Mouse (Mus musculus) embryo, embryonic 11.5 days (tissue): ENCODE measurements around the gene Pga5.

Experiments used
- DNase-seq: peaks from one replicate; pipeline ENCODE4 v3.0.0-alpha.2; 2012; ENCODE audit warnings: low read depth, low spot score

Gene Pga5

GRCm38 (mm10) chr19:10665499-10665898, 12.4 kb downstream of the Pga5 start:
- DNase-seq = peak; percentile 45

DNA sequence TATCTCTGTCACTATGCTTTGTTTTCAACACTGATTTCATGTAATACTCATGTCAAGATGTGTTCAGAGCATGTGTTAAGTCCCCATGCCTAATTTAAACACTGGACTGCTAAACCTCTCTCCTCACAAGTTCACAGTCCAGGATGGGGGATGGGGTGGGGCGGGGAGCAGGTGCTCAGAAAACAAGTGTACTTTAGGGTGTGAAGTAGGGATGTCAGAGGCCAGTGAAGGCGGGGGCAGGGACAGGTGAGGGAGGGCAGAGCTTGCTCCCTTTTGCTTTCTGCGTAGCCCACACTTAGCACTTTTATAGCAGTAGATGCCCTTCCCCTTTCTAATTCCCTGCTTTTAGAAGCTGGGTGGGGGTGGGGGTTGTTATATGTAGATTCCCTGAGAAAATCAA, 12.8 kb downstream of the Pga5 start:
- DNase-seq = no peak

GRCm38 (mm10) chr19:10662665-10663064, 15.2 kb downstream of the Pga5 start:
- DNase-seq = no peak

- no peak for DNase-seq
Observed at GRCm38 (mm10) chr19:10661919-10662318, 16.0 kb downstream of the Pga5 start.

- DNase-seq = no peak
Observed at GRCm38 (mm10) chr19:10661373-10661772, 16.5 kb downstream of the Pga5 start.

DNA sequence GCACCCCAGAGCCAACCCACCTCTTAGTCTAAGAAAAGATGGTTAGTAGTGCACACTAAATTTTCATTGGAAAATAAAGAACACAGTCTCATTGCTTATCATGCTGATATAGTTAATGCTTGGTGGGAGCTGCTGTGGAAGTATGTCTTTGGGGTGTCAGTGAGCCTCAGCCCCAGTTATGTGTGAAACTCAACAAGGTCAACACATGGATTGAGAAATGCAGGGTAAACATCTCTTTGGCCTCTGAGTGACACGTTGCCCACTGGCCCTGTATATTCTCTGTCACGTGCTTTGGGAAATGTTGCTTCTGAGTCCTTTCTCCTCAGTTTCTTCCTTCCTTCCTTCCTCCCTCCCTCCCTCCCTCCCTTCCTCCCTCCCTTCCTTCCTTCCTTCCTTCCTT, 19.5 kb downstream of the Pga5 start:
- DNase-seq = no peak

DNA sequence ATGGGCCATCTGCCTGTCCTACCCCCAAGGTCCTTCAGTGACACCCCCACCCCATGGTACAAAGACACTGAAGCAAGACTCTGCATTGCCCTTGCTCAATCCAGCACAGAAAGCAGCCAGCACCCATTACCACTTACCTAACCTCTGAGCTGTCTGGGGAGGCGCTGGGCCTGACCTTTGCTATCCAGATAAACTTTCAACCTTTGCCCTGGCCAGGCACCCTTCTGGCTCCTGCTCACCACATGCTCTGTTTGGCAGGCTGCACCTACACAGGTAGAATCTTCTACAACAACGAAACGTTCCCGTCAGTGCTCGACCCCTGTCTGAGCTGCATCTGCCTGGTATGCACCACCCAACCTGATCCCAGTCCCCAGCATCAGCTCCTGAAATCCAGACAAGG, 20.1 kb downstream of the Pga5 start:
- DNase-seq = no peak

GRCm38 (mm10) chr19:10656058-10656457, 21.8 kb downstream of the Pga5 start:
- no peak for DNase-seq

GRCm38 (mm10) chr19:10648156-10648555, 29.7 kb downstream of the Pga5 start:
- no peak for DNase-seq

DNA sequence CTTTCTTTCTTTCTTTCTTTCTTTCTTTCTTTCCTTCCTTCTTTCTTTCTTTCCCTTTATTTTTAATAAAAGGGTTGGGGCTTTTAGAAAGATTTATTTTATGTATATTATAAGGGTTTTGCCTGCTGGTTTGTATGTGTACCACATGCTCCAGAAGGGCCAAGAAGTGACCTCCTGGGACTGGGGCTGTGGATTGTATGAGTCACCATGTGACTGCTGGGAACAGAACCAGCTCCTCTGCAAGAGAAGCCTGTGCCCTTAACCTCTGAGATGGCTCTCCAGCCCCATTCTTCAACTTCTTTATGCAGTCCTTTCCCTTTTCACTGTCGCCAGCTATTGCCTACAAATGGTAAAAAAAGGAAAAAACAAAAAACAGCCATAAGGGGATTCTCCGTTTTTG, 32.3 kb downstream of the Pga5 start:
- DNase-seq = no peak

- DNase-seq = no peak
Observed at GRCm38 (mm10) chr19:10640589-10641378, 37.1 kb downstream of the Pga5 start.

- DNase-seq = no peak
Observed at GRCm38 (mm10) chr19:10640080-10640479, 37.8 kb downstream of the Pga5 start.

DNA sequence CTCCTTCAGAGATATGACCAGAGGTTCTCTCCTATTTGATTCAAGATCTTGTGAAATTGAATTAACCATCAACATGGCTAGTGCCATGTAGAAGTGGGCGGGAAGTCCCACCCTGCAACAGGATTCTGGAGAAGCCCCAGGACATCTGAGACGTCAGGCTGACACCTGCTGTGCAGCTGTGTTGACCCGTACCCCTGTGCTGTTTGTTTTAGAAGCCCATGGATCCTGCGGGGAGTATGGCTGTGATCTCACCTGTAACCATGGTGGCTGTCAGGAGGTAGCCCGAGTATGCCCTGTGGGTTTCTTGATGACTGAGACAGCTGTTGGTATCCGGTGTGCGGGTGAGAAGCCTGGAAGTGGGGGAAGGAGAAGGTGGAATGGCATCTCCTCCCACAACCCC, 40.0 kb downstream of the Pga5 start:
- no peak for DNase-seq

- DNase-seq = peak; percentile 35
Observed at GRCm38 (mm10) chr19:10634872-10635318, 43.0 kb downstream of the Pga5 start.

DNA sequence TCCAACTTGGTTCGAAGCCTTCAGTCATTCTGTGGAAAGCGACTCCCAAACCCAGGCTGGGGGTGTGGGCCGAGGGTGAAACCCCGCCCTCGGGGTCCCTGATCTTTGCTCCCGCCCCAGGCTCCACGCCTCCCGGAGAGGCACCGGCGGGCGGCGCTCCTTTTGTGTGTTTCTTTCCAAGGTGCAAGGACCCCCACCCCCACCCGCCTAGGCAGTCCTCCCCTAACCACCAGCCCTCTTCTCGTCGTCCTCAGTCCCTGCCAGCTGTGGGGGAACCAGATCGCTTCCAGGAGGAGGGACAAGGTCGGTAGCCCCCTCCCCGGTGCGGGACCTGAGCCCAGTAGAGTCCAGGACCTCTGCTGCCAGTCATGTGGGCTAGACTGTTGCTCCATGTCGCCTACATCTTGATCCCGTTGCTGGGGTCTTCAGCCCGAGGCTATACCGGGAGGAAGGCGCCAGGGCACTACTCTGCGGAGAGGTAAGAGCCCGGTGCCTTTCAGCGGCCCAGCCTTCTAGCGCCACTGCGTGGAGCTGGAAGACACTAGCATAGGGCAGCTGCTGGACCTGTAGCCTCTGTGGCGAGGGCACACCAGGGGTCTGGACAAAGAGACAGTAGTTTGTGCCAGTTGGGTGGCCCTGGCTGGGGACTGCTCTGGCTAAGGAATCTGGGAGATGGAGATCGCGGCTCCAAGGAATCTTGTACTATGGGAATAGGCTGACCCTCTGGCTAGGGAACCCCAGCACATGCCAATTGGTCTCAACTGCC, 43.6 kb downstream of the Pga5 start, which contains the start of gene Vwce:
Gene Vwce, plus strand, starts transcription at position 108 of the 766 bp plus-strand sequence.
- DNase-seq = peak; percentile 39
